Mouse (Mus musculus): Measurements from ENCODE around the gene Gm28998.
"Not testable (repeated sequence)": the region's sequence is repeated elsewhere in the genome, so short reads cannot be mapped to it uniquely, and the experiment has no call there.

The Gm28998 gene

GRCm38 (mm10) chrY:7253487-7253886 is at the start of gene Gm28998:
Gene Gm28998 (plus strand): TSS chrY:7253787.
- DNase-seq (ENCODE audit: extremely low read depth, low read depth, low spot score): not testable (repeated sequence)

All from fat pad, adult 2 months (tissue).